Mouse (Mus musculus) bone marrow, adult 2 months (tissue): Measurements from ENCODE around the gene Srl. TPM values are rescaled to one million over a fixed set of nuclear protein-coding genes. Genes with fewer than 3 reads are reported as not detected.
A peak's percentile ranks its signal among the peaks of the same experiment; 100 is the strongest.

Experiments used
- H3K27ac ChIP-seq: fragments of 200-500 bp; 2 replicates; pipeline ENCODE4 v1.5.1; 2012; ENCODE audit warnings: low read depth, mild to moderate bottlenecking, control low read depth, inconsistent platforms, low read length; ENCODE audit not compliant: control insufficient read depth, poor library complexity, insufficient read depth
- H3K4me1 ChIP-seq: fragments of 200-500 bp; 2 replicates; pipeline ENCODE4 v1.6.1; 2011; ENCODE audit warnings: low read length; ENCODE audit not compliant: control insufficient read depth, insufficient read depth
- H3K4me3 ChIP-seq: fragments of 200-500 bp; replicated peaks from 2 replicates; pipeline ENCODE3; 2011; ENCODE audit warnings: mild to moderate bottlenecking, low read depth, low read length, control low read depth; ENCODE audit not compliant: control insufficient read depth
- CTCF ChIP-seq: fragments of 200-500 bp; IDR thresholded peaks from 2 replicates; pipeline ENCODE4 v1.5.1; 2011; ENCODE audit warnings: low read length, control low read depth; ENCODE audit not compliant: control insufficient read depth, insufficient read depth
- POLR2A ChIP-seq: fragments of 200-500 bp; IDR thresholded peaks from 2 replicates; pipeline ENCODE4 v1.6.1; 2011; ENCODE audit warnings: low read depth, mild to moderate bottlenecking, control low read depth, low read length, borderline replicate concordance; ENCODE audit not compliant: control insufficient read depth
- WGBS: fragments of 180-500 bp; shearing (Covaris S2); methylation state at CpG from one replicate; pipeline ENCODE4 v1.1.7; 2018; 5-methylcytosine and 5-hydroxymethylcytosine counted together
- polyA plus RNA-seq: library from polyadenylated mRNA; stranded (reverse); fragments of >200 nt; gene quantifications from 2 replicates; pipeline ENCODE4 v1.2.4, GENCODE M21; 2011; ENCODE audit warnings: low replicate concordance; ENCODE audit not compliant: missing spikeins, insufficient read depth, insufficient read length

The Srl gene
- polyA plus RNA-seq, 1 experiment, result 1.2 TPM

DNA sequence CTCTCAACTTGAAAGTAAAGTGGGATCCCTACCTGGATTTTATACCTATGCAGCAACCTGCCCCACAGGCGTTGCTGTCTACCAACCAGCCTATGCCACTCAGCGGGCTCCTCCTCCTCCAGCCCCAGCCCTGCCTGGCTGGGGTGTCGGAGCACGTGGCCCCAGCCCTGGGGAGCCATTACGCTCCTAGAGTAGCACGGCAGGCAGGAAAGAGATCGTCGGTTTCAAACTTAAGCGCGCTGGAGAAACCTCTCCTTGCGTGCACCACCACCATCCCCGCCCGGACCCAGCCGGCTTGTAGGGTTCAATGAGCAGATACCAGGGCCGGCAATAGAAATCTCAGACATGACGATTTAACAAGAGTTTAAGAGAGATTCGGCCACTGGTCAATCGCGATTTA is 16.3 kb upstream of the Srl start:
- peaks cover 3% of the 10 kb centered on the region; the same call in 1 of the 2 replicates for H3K4me1 ChIP-seq
- peak overlapping the region; percentile 38 for H3K27ac ChIP-seq
- peak overlapping the region; percentile 81 for H3K4me3 ChIP-seq
- TF ChIP-seq POLR2A (peak; percentile 29; the same call in 1 of the 2 replicates), CTCF (no peak)
- WGBS, result under 1% methylated on average over 19 of the region's 19 CpGs

DNA sequence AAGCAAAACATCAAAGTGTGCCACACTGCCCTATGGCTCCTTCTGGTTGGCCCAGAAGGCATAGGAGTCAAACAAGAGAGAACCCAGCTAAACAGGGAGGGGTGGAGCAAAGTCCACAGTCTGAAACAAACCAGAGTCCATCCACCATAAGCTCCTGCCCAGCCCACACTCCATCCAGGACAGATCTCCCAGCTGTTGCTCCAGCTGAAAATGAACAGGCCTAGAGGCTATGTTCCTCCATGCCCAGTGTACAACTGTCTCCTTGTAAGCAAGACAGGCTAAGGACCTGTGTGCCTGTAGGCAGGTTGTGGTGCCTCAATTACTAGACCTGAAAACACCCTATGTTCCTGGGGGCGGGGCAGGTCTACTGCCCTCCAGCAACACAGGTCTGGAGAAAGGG is 15.5 kb upstream of the Srl start:
- no peak overlapping the region for H3K4me3 ChIP-seq
- WGBS, result 33% methylated on average over 1 of the region's 1 CpGs
- peaks cover 3% of the 10 kb centered on the region for H3K4me1 ChIP-seq
- TF ChIP-seq CTCF (no peak), POLR2A (no peak)
- H3K27ac ChIP-seq, result no peak overlapping the region

DNA sequence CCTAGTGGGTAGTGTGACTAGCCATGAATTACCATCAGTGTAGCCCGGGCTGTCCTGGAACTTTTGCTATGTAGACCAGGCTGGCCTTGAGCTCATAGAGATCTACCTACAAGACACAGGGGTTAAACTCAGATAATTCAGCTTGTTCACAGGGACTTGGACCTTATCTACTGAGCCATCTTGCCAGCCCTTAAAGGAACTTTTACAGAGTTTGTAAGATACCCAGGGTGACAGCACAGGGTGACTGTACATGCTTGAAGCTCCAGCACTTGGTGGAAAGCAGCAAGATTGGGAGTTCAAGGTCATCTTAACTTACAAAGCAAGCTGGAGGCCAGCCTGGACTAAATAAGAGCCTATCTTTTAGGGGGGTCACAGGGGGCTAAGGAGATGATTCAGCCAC is 13.9 kb upstream of the Srl start:
- TF ChIP-seq POLR2A, result no peak
- TF ChIP-seq CTCF, result no peak
- H3K4me1 ChIP-seq, result peaks cover 3% of the 10 kb centered on the region
- 73% methylated on average over 1 of the region's 1 CpGs for WGBS
- H3K27ac ChIP-seq, result no peak overlapping the region
- H3K4me3 ChIP-seq, result no peak overlapping the region

DNA sequence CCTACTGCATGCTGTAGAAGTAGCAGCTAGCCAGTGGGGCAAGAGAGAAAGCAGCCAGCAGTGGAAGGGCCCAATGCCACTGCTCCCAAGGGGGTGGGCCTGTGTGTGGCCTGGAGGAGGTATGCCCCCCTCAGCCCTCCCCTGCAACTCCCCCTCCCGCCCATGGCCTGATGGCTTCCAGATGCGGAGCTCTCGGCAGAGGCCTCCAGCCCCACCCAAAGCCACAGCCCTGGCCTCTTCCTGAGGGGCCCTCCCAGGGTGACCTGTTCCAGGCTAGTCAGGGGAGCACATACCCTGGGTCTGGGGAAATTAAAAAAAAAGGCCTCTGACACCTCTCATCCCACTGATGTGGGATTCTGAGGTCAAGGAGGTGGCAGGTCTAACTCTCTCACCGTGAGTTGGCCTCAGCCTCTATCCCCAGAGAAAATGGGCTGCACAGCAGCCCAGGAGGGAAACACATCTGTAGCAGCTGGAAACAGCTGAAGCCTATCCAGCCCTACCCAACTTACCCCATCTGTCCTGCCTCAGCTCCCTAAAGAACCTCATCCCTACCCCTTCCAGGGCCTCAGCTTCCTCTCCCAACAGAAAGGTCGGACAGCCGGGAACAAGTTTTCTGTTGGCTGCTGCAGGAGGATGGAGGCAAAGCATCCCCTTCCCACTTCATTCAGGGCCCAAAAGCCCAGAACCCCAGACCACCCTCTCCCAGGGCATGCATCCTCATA is 11.4 kb upstream of the Srl start:
- H3K4me3 ChIP-seq, result no peak overlapping the region
- no peak overlapping the region; the same call in 1 of the 2 replicates for H3K27ac ChIP-seq
- WGBS, result 24% methylated on average over 6 of the region's 6 CpGs
- TF ChIP-seq CTCF, result no peak
- TF ChIP-seq POLR2A, result no peak
- peaks cover 3% of the 10 kb centered on the region for H3K4me1 ChIP-seq

DNA sequence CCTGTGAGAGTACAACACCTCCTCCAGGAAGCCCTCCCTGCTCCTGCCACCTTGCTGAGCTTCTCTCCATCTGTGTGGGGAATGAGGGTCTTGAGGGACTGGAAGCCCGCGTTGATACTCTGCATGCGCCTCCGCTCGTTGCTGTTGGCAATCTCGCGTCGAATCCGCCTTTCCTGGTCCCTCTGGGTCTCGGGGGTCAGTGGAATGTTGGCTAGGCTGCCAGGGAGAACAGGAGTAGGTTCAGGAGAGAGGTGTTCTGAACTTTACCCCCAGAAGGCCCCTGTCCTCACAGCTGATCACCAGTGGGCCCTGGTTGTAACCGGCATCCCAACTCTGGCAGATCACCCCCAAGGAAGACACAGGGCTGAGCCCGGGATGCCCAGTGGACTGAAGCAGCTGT is 10.3 kb upstream of the Srl start:
- Histone ChIP-seq H3K4me1 (peaks cover 3% of the 10 kb centered on the region), H3K4me3 (no peak overlapping the region), H3K27ac (no peak overlapping the region)
- TF ChIP-seq POLR2A (no peak), CTCF (no peak)
- 89% methylated on average over 12 of the region's 12 CpGs for WGBS

DNA sequence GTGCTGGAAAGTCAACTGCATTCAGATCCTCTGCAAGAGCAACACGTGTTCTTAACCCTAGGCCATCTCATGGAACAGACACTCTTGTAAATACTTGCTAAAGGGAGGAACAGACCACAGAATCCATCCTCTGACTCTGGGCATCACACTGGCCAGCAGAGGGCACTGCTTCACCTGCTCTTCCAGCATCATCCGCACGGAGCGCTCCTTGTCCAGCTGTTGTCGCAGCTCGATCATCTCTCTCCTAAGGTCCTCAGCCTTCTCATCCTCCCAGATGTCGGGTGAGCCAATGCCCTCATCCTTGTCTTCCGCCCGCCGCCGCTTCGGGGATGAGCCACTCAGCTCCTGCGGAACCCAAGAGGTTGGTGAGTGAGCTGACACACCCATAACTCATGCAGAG is 9.4 kb upstream of the Srl start:
- no peak for TF ChIP-seq POLR2A
- TF ChIP-seq CTCF, result peak; percentile 99
- Histone ChIP-seq H3K4me3 (no peak overlapping the region), H3K27ac (no peak overlapping the region), H3K4me1 (peaks cover 3% of the 10 kb centered on the region)
- 53% methylated on average over 13 of the region's 13 CpGs for WGBS

GRCm38 (mm10) chr16:4548953-4549688 is 7.5 kb upstream of the Srl start:
- no peak overlapping the region for H3K4me3 ChIP-seq
- WGBS, result 84% methylated on average over 18 of the region's 18 CpGs
- H3K27ac ChIP-seq, result no peak overlapping the region
- peaks cover 3% of the 10 kb centered on the region for H3K4me1 ChIP-seq
- TF ChIP-seq CTCF (peak; percentile 32; the same call in 1 of the 2 replicates), POLR2A (no peak)

DNA sequence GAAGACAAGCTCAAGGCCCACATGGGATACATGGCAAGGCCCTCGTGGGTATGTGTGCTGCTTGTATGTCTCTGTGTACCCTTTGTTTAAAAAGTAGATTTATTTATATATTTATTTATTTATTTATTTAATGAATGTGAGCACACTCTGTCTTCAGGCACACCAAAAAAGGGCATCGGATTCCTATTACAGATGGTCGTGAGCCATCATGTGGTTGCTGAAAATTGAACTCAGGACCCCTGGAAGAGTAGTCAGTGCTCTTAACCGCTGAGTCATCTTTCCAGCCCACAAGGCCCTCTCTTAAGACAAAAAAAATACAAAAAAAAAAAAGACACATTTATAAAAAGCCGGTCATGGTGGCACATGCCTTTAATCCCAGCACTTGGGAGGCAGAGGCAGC is 6.0 kb upstream of the Srl start:
- TF ChIP-seq CTCF, result no peak
- no peak for TF ChIP-seq POLR2A
- no peak overlapping the region for H3K27ac ChIP-seq
- H3K4me1 ChIP-seq, result no peaks in the 10 kb centered on the region; the same call in 1 of the 2 replicates
- WGBS, result 80% methylated on average over 5 of the region's 5 CpGs
- H3K4me3 ChIP-seq, result no peak overlapping the region

DNA sequence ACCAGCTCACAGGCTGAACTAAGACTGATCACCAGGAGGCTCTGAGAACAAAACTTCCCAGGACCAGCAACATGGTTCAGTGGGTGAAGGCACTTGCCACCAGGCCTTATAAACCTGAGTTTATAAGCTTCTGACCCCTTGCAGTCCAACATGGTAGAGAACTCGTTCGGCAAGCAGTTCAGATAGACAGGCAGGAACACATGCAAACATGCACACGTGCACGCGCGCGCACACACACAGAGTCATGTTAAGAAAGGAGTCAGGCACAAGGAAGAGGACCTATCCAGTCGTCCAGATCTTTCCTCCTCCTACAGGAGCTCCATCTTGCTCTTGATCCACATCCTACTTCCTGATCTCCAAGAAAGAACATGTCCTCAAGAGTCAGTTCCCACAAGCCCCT is 5.2 kb upstream of the Srl start:
- no peak overlapping the region for H3K27ac ChIP-seq
- TF ChIP-seq POLR2A, result no peak
- H3K4me3 ChIP-seq, result no peak overlapping the region
- WGBS, result 91% methylated on average over 8 of the region's 8 CpGs
- no peaks in the 10 kb centered on the region; the same call in 1 of the 2 replicates for H3K4me1 ChIP-seq
